Mouse (Mus musculus) lung, postnatal 0 days (tissue): ENCODE measurements around the gene Ogg1. TPM values are rescaled to one million over a fixed set of nuclear protein-coding genes. Genes with fewer than 3 reads are reported as not detected.

Experiments
- ATAC-seq: fragments of 200-750 bp; cut with Nextera tagmentation; 2 replicates; pipeline ENCODE4 v1.8.0; 2017; ENCODE audit warnings: moderate library complexity
- DNase-seq: peaks from one replicate; pipeline ENCODE4 v3.0.0-alpha.2; 2016; ENCODE audit warnings: low spot score
- H3K27ac ChIP-seq: fragments of 300-500 bp; sonication (generic); 2 replicates; pipeline ENCODE4 v1.5.1; 2014; ENCODE audit warnings: antibody characterized with exemption, mild to moderate bottlenecking, low read length, mixed read lengths
- H3K27me3 ChIP-seq: fragments of 300-500 bp; sonication (generic); replicated peaks from 2 replicates; pipeline ENCODE4 v1.6.1; 2014; ENCODE audit warnings: low read length, mixed read lengths; ENCODE audit not compliant: insufficient read depth
- H3K36me3 ChIP-seq: fragments of 300-500 bp; sonication (generic); 2 replicates; pipeline ENCODE4 v1.6.1; 2014; ENCODE audit warnings: low read length, mixed read lengths; ENCODE audit not compliant: insufficient read depth
- H3K4me1 ChIP-seq: fragments of 300-500 bp; sonication (generic); 2 replicates; pipeline ENCODE4 v1.6.1; 2014; ENCODE audit warnings: antibody characterized with exemption, low read depth, low read length, mixed read lengths; ENCODE audit not compliant: insufficient read depth
- H3K4me2 ChIP-seq: fragments of 300-500 bp; sonication (generic); replicated peaks from 2 replicates; pipeline ENCODE4 v1.6.1; 2014; ENCODE audit warnings: low read depth, mild to moderate bottlenecking, low read length, moderate library complexity, mixed read lengths
- H3K4me3 ChIP-seq: fragments of 300-500 bp; sonication (generic); 2 replicates; pipeline ENCODE4 v1.5.1; 2014; ENCODE audit warnings: low read depth, low read length
- H3K9ac ChIP-seq: fragments of 300-500 bp; sonication (generic); replicated peaks from 2 replicates; pipeline ENCODE4 v1.6.1; 2014; ENCODE audit warnings: low read depth, mild to moderate bottlenecking
- H3K9me3 ChIP-seq: fragments of 300-500 bp; sonication (generic); 2 replicates; pipeline ENCODE4 v1.6.1; 2016; ENCODE audit warnings: low read length, mixed read lengths
- CTCF ChIP-seq: IDR thresholded peaks from 2 replicates; pipeline ENCODE4 v1.5.1; 2016; ENCODE audit warnings: antibody characterized with exemption, mild to moderate bottlenecking
- EP300 ChIP-seq: IDR thresholded peaks from 2 replicates; pipeline ENCODE4 v1.6.1; 2016; ENCODE audit warnings: antibody characterized with exemption, mild to moderate bottlenecking, control low read depth
- WGBS: fragments of 180-500 bp; shearing (Covaris S2); extraction: QIAGEN DNeasy Blood & Tissue Kit; methylation state at CpG from one replicate; pipeline ENCODE4 v1.1.7; 2014; 5-methylcytosine and 5-hydroxymethylcytosine counted together
- polyA plus RNA-seq: library from polyadenylated mRNA; unstranded; fragments of >200 nt; fragmentation: Nextera tagmentation; extraction: Ambion mirVana; gene quantifications from 2 replicates; pipeline ENCODE4 v1.2.1, GENCODE M21; 2015

Ogg1 gene
- polyA plus RNA-seq, result 11.7 and 12.4 TPM in 2 replicates

GRCm38 (mm10) chr6:113326533-113327315 lies at the start of gene Ogg1:
Gene Ogg1, plus strand, starts transcription at chr6:113326972.
- H3K9ac ChIP-seq, result peak within 1 kb of the TSS; percentile 64
- peak; percentile 97 for ATAC-seq
- no peaks in the 10 kb centered on the region for H3K4me1 ChIP-seq
- no peaks in the 10 kb centered on the region for H3K9me3 ChIP-seq
- H3K27ac ChIP-seq, result peak within 1 kb of the TSS; percentile 85
- H3K36me3 ChIP-seq, result peaks cover 9% of the 10 kb centered on the region
- DNase-seq, result peak; percentile 100
- 2% methylated on average over 52 of the region's 52 CpGs for WGBS
- peak within 1 kb of the TSS; percentile 78 for H3K4me2 ChIP-seq
- TF ChIP-seq EP300 (no peak; the same call in 1 of the 2 replicates), CTCF (no peak)
- H3K27me3 ChIP-seq, result no peaks in the 10 kb centered on the region
- H3K4me3 ChIP-seq, result peak within 1 kb of the TSS; percentile 60

GRCm38 (mm10) chr6:113281676-113282075 lies 45.1 kb upstream of the Ogg1 start:
- WGBS, result 69% methylated on average over 6 of the region's 6 CpGs
- ATAC-seq (no peak), DNase-seq (no peak)
- Histone ChIP-seq H3K4me3 (no peak overlapping the region), H3K36me3 (peaks cover 12% of the 10 kb centered on the region; the same call in 1 of the 2 replicates), H3K4me2 (no peak overlapping the region), H3K27ac (no peak overlapping the region), H3K9ac (no peak overlapping the region), H3K27me3 (peaks cover 17% of the 10 kb centered on the region), H3K9me3 (no peaks in the 10 kb centered on the region), H3K4me1 (no peaks in the 10 kb centered on the region)
- TF ChIP-seq EP300 (no peak), CTCF (no peak)

GRCm38 (mm10) chr6:113282101-113282802 lies 44.5 kb upstream of the Ogg1 start, which contains the start of gene Cpne9:
Gene Cpne9, plus strand, starts transcription at chr6:113282307.
- 2% methylated on average over 36 of the region's 37 CpGs for WGBS
- Histone ChIP-seq H3K4me1 (no peaks in the 10 kb centered on the region), H3K4me3 (no peak within 1 kb of the TSS), H3K9ac (no peak within 1 kb of the TSS), H3K9me3 (no peaks in the 10 kb centered on the region), H3K27me3 (peaks cover 17% of the 10 kb centered on the region), H3K27ac (no peak within 1 kb of the TSS), H3K36me3 (peaks cover 8% of the 10 kb centered on the region; the same call in 1 of the 2 replicates), H3K4me2 (peak within 1 kb of the TSS; percentile 23)
- peak; percentile 30 for DNase-seq
- TF ChIP-seq CTCF (no peak), EP300 (no peak)
- peak; percentile 19; the same call in 1 of the 2 replicates for ATAC-seq

GRCm38 (mm10) chr6:113282969-113283368 lies 43.8 kb upstream of the Ogg1 start:
- Histone ChIP-seq H3K27me3 (peaks cover 17% of the 10 kb centered on the region), H3K36me3 (peaks cover 2% of the 10 kb centered on the region; the same call in 1 of the 2 replicates), H3K4me3 (no peak overlapping the region), H3K27ac (no peak overlapping the region), H3K4me2 (peak overlapping the region; percentile 23), H3K9ac (no peak overlapping the region), H3K9me3 (no peaks in the 10 kb centered on the region), H3K4me1 (no peaks in the 10 kb centered on the region)
- ATAC-seq, result peak; percentile 39; the same call in 1 of the 2 replicates
- under 1% methylated on average over 21 of the region's 22 CpGs for WGBS
- no peak for TF ChIP-seq CTCF
- TF ChIP-seq EP300, result no peak
- no peak for DNase-seq

GRCm38 (mm10) chr6:113283500-113283899 lies 43.3 kb upstream of the Ogg1 start:
- Histone ChIP-seq H3K4me2 (peak overlapping the region; percentile 23), H3K27ac (no peak overlapping the region), H3K9ac (no peak overlapping the region), H3K9me3 (no peaks in the 10 kb centered on the region), H3K4me3 (no peak overlapping the region), H3K4me1 (no peaks in the 10 kb centered on the region), H3K27me3 (peaks cover 17% of the 10 kb centered on the region), H3K36me3 (no peaks in the 10 kb centered on the region)
- WGBS, result 7% methylated on average over 5 of the region's 6 CpGs
- ATAC-seq, result peak; percentile 69
- DNase-seq, result peak; percentile 45
- TF ChIP-seq CTCF (no peak), EP300 (no peak)

- no peak overlapping the region for H3K4me3 ChIP-seq
- WGBS, result 71% methylated on average over 3 of the region's 3 CpGs
- H3K4me2 ChIP-seq, result no peak overlapping the region
- H3K27ac ChIP-seq, result no peak overlapping the region
- no peak for DNase-seq
- no peak overlapping the region for H3K9ac ChIP-seq
- H3K9me3 ChIP-seq, result no peaks in the 10 kb centered on the region
- TF ChIP-seq CTCF, result no peak
- TF ChIP-seq EP300, result no peak
- H3K27me3 ChIP-seq, result peaks cover 17% of the 10 kb centered on the region
- no peak for ATAC-seq
- H3K4me1 ChIP-seq, result no peaks in the 10 kb centered on the region
- no peaks in the 10 kb centered on the region for H3K36me3 ChIP-seq
Observed at GRCm38 (mm10) chr6:113284931-113285330, 41.8 kb upstream of the Ogg1 start.
